Mouse (Mus musculus): Measurements from ENCODE around the gene Gtf3a.

GRCm38 (mm10) chr5:146937541-146938503 is 10.6 kb upstream of the Gtf3a start:
- TF ChIP-seq EP300 (IDR thresholded peaks at IDR 0.05; ENCODE audit: low read depth) = no peak
- no peak for TF ChIP-seq CTCF (IDR thresholded peaks at IDR 0.05; ENCODE audit: low read depth)
